In the genomic region with DNA sequence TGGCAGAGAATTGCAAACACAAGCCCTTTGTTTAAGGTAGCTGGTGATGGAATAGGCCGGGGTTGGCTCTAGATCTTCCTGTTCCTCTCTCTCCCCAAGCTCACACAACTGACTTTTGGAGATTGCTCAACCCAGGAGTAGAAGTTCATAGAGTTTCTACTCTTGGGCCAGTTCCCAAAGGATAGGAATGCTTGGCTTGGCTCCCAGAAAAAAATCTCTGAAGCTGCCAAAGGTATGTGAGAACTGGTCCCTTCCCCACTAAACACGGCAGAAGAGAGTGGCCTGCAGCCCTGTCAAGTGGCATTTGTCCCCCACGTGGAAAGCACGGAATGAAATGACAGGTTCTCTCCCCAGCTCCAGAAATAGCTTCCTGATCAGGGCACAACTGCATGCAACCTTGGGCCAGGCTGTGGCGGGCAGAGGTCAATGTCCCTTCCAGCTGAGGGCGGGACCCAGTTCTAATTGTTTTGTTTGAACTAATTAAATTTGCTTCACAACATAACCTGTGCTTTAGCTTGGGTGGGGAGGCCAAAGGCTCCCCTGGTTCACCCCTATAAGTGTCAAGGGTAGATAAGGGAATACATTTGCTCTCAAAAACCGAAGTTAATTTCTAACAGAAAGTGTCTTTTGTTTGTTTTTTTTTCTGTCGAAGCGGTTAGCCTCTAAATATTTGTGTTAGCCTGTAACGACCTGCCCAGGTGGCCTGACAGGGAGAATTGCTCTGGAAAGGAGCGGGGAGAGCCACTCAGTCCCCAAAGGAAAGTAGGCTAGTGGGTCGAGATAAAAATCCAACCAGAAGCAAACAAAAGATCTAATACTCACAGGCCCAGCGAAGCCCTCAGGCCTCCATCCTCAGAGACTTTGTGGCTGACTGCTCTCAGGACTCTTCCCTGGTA, we compare ENCODE assay signal across 7 mouse cellular contexts.
DNase-seq lines count a peak whose midpoint lies in the region; ATAC-seq and TF ChIP-seq lines count a peak whose summit lies in the region.

No protein-coding gene starts in this region.

- no peaks in the 10 kb centered on the region for H3K27me3 ChIP-seq in Patski
- no peaks in the 10 kb centered on the region for H3K27me3 ChIP-seq in lung, embryonic 16.5 days (ENCODE audit: control insufficient read depth, insufficient read depth, low read depth, low read length)

- H3K36me3 ChIP-seq in lung, embryonic 16.5 days (ENCODE audit: control insufficient read depth, insufficient read depth, low read length): no peaks in the 10 kb centered on the region

- no peak overlapping the region for H3K4me2 ChIP-seq in lung, embryonic 16.5 days (ENCODE audit: low read depth, low read length)

- in situ Hi-C loops in Patski (cut with MboI; ENCODE audit: low pct_unique_long_range_greater_than_20kb): no loop called here

- CTCF ChIA-PET in Patski (lab: Charles Lee): interaction anchor here (1.0 to 1.3 kb wide), 4 partner anchors 11 to 59 kb away, joined by 3 to 4 read pairs (median 4); no protein-coding TSS in a partner anchor

- no peak for TF ChIP-seq CTCF in Patski (IDR thresholded peaks at IDR 0.05)

- peak overlapping the region; percentile 89 for H3K27ac ChIP-seq in lung, embryonic 16.5 days (ENCODE audit: low read length)

- POLR2A ChIA-PET in Patski (lab: Charles Lee): interaction anchor here (1.0 kb wide), 1 partner anchor 9 kb away, joined by 3 read pairs; no protein-coding TSS in a partner anchor

- 12% methylated on average over 13 of the region's 13 CpGs for whole genome bisulfite sequencing in lung, embryonic 16.5 days

- DNase-seq in Patski (ENCODE audit: low read depth, low spot score): peak; percentile 84
- peak; percentile 85 for DNase-seq in brain, adult 2 months (ENCODE audit: low read depth, low spot score)
- peak; percentile 92 to 94 for DNase-seq in heart, adult 18-20 months
- peak; percentile 83 to 92 for DNase-seq in kidney, adult 8-10 months
- peak; percentile 60 for DNase-seq in urinary bladder, postnatal 14 days (ENCODE audit: low spot score)
- no peak for DNase-seq in right cerebral cortex, postnatal 4 days

- H3K4me1 ChIP-seq in lung, embryonic 16.5 days (replicated peaks; ENCODE audit: control insufficient read depth, insufficient read depth, low read length): peaks cover 67% of the 10 kb centered on the region

- peak; percentile 82 for ATAC-seq in Patski
- peak; percentile 88 for ATAC-seq in lung, embryonic 16.5 days (ENCODE audit: low read depth)

- no peak overlapping the region for H3K4me3 ChIP-seq in lung, embryonic 16.5 days (ENCODE audit: low read length)

- H3K9me3 ChIP-seq in lung, embryonic 16.5 days (ENCODE audit: control insufficient read depth, low read length): no peaks in the 10 kb centered on the region

- H3K9ac ChIP-seq in lung, embryonic 16.5 days (ENCODE audit: low read length): 0 out of 2 replicates have a peak overlapping the region, but pooled peaks have one; percentile 13
